Mouse (Mus musculus) forebrain, embryonic 15.5 days (tissue): Measurements from ENCODE around the gene H2-Ab1. TPM values are rescaled to one million over a fixed set of nuclear protein-coding genes. Genes with fewer than 3 reads are reported as not detected.
"Not testable (repeated sequence)": the region's sequence is repeated elsewhere in the genome, so short reads cannot be mapped to it uniquely, and the experiment has no call there.

Source experiments
- ATAC-seq: fragments of 200-750 bp; cut with Nextera tagmentation; replicated peaks from 2 replicates; pipeline ENCODE4 v1.8.0; 2017; ENCODE audit warnings: mild to moderate bottlenecking, moderate TSS enrichment, moderate library complexity
- H3K27ac ChIP-seq: fragments of 300-500 bp; sonication (generic); replicated peaks from 2 replicates; pipeline ENCODE4 v1.5.1; 2015; ENCODE audit warnings: mild to moderate bottlenecking, inconsistent platforms
- H3K27me3 ChIP-seq: fragments of 300-500 bp; sonication (generic); 2 replicates; pipeline ENCODE4 v1.6.1; 2015; ENCODE audit warnings: inconsistent platforms
- H3K36me3 ChIP-seq: fragments of 300-500 bp; sonication (generic); 2 replicates; pipeline ENCODE4 v1.6.1; 2015; ENCODE audit warnings: mild to moderate bottlenecking, inconsistent platforms
- H3K4me1 ChIP-seq: fragments of 300-500 bp; sonication (generic); 2 replicates; pipeline ENCODE4 v1.6.1; 2015; ENCODE audit warnings: inconsistent platforms
- H3K4me2 ChIP-seq: fragments of 300-500 bp; sonication (generic); replicated peaks from 2 replicates; pipeline ENCODE4 v1.6.1; 2015; ENCODE audit warnings: mild to moderate bottlenecking, inconsistent platforms
- H3K4me3 ChIP-seq: fragments of 300-500 bp; sonication (generic); 2 replicates; pipeline ENCODE4 v1.5.1; 2015; ENCODE audit warnings: mild to moderate bottlenecking, inconsistent platforms
- H3K9ac ChIP-seq: fragments of 300-500 bp; sonication (generic); replicated peaks from 2 replicates; pipeline ENCODE4 v1.6.1; 2015; ENCODE audit warnings: mild to moderate bottlenecking, inconsistent platforms
- H3K9me3 ChIP-seq: fragments of 300-500 bp; sonication (generic); 2 replicates; pipeline ENCODE4 v1.6.1; 2016; ENCODE audit warnings: inconsistent platforms
- WGBS: fragments of 180-500 bp; shearing (Covaris S2); methylation state at CpG from one replicate; pipeline ENCODE4 v1.1.7; 2015; ENCODE audit warnings: mixed read lengths; 5-methylcytosine and 5-hydroxymethylcytosine counted together
- polyA plus RNA-seq: library from polyadenylated mRNA; unstranded; fragments of >200 nt; fragmentation: Nextera tagmentation; extraction: Ambion mirVana; gene quantifications from 2 replicates; pipeline ENCODE4 v1.2.1, GENCODE M21; 2015

Gene H2-Ab1
- 0.86 and 1.2 TPM in 2 replicates for polyA plus RNA-seq

DNA sequence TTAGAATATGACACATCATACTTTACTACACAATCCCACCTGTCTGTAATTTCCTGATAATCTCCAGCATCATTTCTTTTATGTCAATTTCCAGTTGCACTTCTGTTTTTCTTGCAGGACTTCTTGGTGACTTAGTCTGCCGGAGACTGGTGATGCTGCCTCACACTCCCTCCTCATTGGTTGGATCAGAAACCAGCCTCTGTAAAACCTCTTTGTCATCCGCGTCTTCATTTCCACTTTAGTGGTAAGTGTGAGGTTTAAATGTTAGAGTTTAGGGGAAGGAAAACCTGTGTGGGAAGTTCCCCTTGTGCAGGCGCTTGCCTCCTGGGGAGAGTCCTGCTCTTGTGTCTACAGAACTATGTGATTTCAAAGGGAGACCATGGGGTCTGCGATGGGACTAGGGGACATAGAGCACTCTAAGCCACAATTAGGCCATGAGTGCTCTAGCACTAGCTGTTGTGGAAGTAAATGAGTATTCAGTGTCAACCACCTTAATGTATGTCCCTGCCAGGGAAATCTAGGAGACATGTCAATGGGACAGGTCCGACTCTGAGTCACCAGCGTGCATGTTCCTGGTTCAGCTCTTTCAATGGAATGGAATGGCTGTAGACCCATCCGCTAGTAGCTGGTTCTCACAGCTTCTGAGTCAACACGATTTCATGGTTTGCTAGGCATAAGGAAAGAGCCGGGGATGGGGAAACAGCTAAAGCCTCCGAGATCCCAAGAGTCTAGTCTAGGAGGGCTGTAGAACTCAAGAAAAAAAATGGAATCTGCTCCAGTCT is at the start of gene H2-Ab1:
Gene H2-Ab1, plus strand, starts transcription at position 96 of the 782 bp plus-strand sequence.
- WGBS, result 77% methylated on average over 11 of the region's 11 CpGs
- no peaks in the 10 kb centered on the region for H3K36me3 ChIP-seq
- H3K27ac ChIP-seq, result no peak within 1 kb of the TSS
- H3K27me3 ChIP-seq, result no peaks in the 10 kb centered on the region
- no peaks in the 10 kb centered on the region for H3K9me3 ChIP-seq
- ATAC-seq, result no peak
- H3K4me2 ChIP-seq, result no peak within 1 kb of the TSS
- H3K9ac ChIP-seq, result no peak within 1 kb of the TSS
- H3K4me1 ChIP-seq, result no peaks in the 10 kb centered on the region
- H3K4me3 ChIP-seq, result no peak within 1 kb of the TSS

DNA sequence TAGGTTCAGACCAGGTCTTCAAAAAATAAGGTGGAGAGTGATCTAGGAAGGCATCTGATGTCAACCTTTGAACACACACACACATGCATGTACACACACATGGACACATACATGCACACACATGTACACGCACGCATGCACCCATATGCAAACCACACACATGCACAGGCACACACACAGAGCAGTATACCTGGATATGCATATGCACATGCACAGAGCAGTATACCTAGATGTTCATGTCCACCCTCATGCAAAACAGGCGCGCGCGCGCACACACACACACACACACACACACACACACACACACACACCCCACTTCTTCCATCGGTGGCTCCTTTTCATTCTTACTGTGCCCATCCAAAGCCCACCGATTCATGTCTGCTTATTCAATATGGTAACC is 49.6 kb upstream of the H2-Ab1 start:
- H3K36me3 ChIP-seq, result no peaks in the 10 kb centered on the region
- H3K27me3 ChIP-seq, result peaks cover 45% of the 10 kb centered on the region
- 95% methylated on average over 9 of the region's 9 CpGs for WGBS
- peaks cover 11% of the 10 kb centered on the region; the same call in 1 of the 2 replicates for H3K4me1 ChIP-seq
- no peak overlapping the region for H3K4me3 ChIP-seq
- H3K27ac ChIP-seq, result no peak overlapping the region
- ATAC-seq, result no peak
- no peak overlapping the region for H3K4me2 ChIP-seq
- H3K9ac ChIP-seq, result no peak overlapping the region
- no peaks in the 10 kb centered on the region for H3K9me3 ChIP-seq

DNA sequence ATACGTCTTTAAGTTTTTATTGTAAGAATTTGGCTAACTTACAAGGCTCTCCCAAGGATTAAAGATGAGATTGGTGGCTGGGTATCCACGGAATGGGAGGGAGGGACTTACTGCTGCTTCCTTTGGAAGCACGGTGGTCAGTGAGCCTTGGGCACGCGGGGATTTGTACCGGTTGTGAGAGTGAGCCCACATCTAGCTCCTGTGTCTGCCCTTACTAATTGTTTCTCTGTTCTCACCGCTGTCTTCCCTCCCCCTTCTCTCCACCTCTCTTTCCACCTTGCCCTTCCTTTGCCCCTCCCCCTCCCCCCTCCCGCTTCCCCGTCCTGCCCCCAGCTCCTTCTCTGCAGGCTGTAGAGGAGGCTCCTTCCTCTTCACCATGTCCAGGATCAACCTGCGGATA is 49.1 kb upstream of the H2-Ab1 start:
- Histone ChIP-seq H3K4me2 (no peak overlapping the region), H3K36me3 (no peaks in the 10 kb centered on the region), H3K27me3 (peaks cover 48% of the 10 kb centered on the region), H3K4me1 (peaks cover 11% of the 10 kb centered on the region; the same call in 1 of the 2 replicates), H3K9me3 (no peaks in the 10 kb centered on the region), H3K27ac (no peak overlapping the region), H3K4me3 (no peak overlapping the region), H3K9ac (no peak overlapping the region)
- ATAC-seq, result no peak
- WGBS, result 23% methylated on average over 10 of the region's 10 CpGs

DNA sequence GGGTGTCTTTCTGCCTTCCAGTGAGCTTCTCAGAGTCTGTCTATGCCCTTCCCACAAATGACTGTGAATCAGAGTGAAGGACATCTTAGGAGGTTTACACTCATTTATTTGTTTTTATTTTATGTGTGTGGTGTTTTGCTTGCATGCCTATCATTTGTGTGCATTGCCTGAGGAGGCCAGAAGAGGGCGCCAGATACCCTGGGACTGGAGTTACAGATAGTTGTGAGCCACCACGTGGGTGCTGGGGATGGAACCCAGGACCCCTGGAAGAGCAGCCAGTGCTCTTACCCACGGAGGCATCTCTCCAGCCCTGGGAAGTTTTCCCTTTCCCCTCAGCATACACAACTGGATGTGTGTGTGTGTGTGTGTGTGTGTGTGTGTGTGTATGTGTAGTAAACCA is 47.8 kb upstream of the H2-Ab1 start:
- Histone ChIP-seq H3K27me3 (peaks cover 46% of the 10 kb centered on the region), H3K9me3 (no peaks in the 10 kb centered on the region), H3K4me2 (no peak overlapping the region), H3K9ac (no peak overlapping the region), H3K27ac (no peak overlapping the region), H3K4me3 (no peak overlapping the region), H3K36me3 (no peaks in the 10 kb centered on the region), H3K4me1 (peaks cover 9% of the 10 kb centered on the region; the same call in 1 of the 2 replicates)
- no peak for ATAC-seq
- 52% methylated on average over 3 of the region's 3 CpGs for WGBS

DNA sequence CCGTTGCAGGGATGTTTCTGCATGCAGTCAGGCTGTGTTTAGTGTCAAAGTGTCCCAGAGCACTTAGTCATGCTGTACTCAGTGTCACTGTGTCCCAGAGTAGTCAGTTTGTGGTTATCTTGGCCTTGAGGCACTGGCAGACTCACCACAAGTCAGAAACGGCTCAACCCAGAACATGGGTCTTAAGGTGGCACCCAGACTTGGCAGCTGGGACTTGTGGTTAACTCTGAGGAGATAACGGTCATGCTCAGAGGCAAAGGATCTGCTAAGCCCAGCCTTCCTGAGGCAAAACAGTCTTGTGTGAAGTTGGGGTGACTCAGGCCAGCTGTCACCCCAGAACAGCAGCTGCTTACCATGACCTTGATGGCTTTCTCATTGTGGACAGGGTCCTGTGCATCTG is 46.9 kb upstream of the H2-Ab1 start:
- Histone ChIP-seq H3K4me3 (no peak overlapping the region), H3K9ac (no peak overlapping the region), H3K27ac (no peak overlapping the region), H3K36me3 (no peaks in the 10 kb centered on the region), H3K4me2 (no peak overlapping the region), H3K4me1 (0 out of 2 replicates have a peak, but pooled peaks cover under 1% of the 10 kb centered on the region), H3K27me3 (peaks cover 43% of the 10 kb centered on the region), H3K9me3 (no peaks in the 10 kb centered on the region)
- WGBS, result 70% methylated on average over 3 of the region's 3 CpGs
- no peak for ATAC-seq

DNA sequence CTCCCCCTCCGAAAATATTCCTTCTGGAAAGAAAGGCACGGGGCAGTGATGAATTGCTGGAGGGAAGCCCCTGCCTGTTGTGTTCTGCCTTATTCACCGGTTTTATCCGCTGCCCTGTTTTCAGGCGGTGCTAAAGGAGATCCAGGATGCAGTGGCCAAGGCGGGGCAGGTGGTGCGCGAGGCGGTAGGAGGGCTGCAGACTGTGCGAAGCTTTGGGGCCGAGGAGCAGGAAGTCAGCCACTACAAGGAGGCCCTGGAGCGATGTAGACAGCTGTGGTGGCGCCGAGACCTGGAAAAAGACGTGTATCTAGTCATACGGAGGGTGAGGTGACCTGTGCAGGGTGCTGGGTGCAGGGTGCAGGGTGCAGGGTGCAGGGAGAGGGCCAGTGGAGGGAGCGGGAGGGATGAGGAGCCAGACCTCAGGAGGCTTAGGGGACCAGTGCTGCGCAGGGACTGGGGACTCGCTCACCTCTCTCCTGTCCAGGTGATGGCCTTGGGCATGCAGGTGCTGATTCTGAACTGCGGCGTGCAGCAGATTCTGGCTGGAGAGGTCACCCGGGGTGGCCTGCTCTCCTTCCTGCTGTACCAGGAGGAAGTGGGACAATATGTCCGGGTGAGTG is 45.6 kb upstream of the H2-Ab1 start:
- H3K4me3 ChIP-seq, result no peak overlapping the region
- H3K9ac ChIP-seq, result no peak overlapping the region
- H3K9me3 ChIP-seq, result no peaks in the 10 kb centered on the region
- H3K27me3 ChIP-seq, result peaks cover 36% of the 10 kb centered on the region
- no peak for ATAC-seq
- H3K36me3 ChIP-seq, result no peaks in the 10 kb centered on the region
- H3K4me1 ChIP-seq, result no peaks in the 10 kb centered on the region
- H3K27ac ChIP-seq, result no peak overlapping the region
- H3K4me2 ChIP-seq, result no peak overlapping the region
- WGBS, result 21% methylated on average over 23 of the region's 23 CpGs

DNA sequence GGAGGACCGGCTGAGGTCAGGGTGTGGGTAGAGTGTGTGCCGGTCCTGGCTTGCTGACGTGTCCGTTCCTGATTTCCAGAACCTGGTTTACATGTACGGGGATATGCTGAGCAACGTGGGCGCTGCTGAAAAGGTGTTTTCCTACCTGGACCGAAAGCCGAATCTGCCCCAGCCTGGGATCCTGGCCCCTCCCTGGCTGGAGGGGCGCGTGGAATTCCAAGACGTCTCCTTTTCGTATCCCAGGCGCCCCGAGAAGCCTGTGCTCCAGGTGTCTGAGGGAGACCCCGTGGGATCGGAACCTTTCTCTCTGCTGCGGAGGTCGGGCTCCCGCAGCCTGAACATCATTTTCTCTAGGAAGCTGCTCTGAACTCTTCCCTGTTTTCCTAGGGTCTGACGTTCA is 43.6 kb upstream of the H2-Ab1 start:
- no peak overlapping the region for H3K4me2 ChIP-seq
- no peaks in the 10 kb centered on the region for H3K4me1 ChIP-seq
- no peaks in the 10 kb centered on the region for H3K36me3 ChIP-seq
- no peak overlapping the region for H3K4me3 ChIP-seq
- no peaks in the 10 kb centered on the region for H3K9me3 ChIP-seq
- H3K27me3 ChIP-seq, result peaks cover 34% of the 10 kb centered on the region
- no peak overlapping the region for H3K27ac ChIP-seq
- no peak for ATAC-seq
- H3K9ac ChIP-seq, result no peak overlapping the region
- 46% methylated on average over 21 of the region's 21 CpGs for WGBS

DNA sequence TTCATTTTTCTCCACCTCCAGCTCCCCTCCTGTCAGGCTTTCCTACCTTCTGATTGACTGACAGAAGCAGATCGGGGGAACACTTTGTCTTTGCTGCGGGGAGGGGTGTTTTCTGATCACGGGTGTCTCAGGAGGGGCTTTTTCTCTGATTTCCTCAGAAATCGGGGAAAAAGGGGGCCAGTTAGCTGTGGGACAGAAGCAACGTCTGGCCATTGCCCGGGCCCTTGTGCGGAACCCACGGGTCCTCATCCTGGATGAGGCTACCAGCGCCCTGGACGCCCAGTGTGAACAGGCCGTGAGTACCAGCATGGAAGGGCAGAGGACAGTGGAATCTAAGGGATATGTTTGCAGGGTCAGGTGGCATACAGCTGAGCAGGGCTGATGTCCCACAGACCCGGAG is 42.3 kb upstream of the H2-Ab1 start:
- H3K9ac ChIP-seq, result no peak overlapping the region
- H3K4me3 ChIP-seq, result no peak overlapping the region
- no peak overlapping the region for H3K4me2 ChIP-seq
- ATAC-seq, result no peak
- no peak overlapping the region for H3K27ac ChIP-seq
- no peaks in the 10 kb centered on the region for H3K9me3 ChIP-seq
- peaks cover 34% of the 10 kb centered on the region for H3K27me3 ChIP-seq
- no peaks in the 10 kb centered on the region for H3K4me1 ChIP-seq
- H3K36me3 ChIP-seq, result no peaks in the 10 kb centered on the region
- 85% methylated on average over 12 of the region's 12 CpGs for WGBS

DNA sequence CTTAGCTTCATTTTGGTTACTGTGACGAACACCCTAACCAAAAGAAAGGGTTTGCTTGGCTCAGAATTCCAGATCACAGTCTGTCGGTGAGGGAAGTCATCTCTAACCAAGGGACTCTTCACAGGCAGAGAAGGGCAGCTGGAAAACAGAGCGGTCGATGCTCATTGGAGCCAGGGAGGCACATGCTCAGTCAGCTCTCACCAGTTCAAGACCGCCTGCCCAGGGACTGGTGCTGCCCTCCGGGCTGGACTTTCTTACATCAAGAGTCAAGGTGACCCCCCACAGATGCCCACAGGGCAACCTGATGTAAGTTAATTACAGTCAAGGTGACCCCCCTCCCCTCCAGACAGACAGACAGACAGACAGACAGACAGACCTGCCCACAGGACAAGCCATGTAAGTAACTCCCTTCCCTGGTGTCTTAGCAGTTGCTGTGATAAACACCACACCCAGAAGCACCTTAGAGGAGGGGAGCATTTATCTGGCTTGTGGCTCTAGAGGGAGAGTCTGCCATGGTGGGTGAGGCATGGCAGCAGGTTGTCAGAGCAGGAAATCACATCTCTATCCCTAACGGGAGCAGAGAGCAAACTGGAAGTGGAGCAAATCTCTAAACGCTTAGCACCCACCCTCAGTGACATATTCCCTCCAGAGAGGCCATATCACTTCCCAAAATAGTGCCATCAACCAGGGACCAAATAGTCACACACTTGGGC is 40.1 kb upstream of the H2-Ab1 start:
- no peak for ATAC-seq
- no peak overlapping the region for H3K4me2 ChIP-seq
- H3K9ac ChIP-seq, result no peak overlapping the region
- H3K27me3 ChIP-seq, result peaks cover 20% of the 10 kb centered on the region
- H3K4me1 ChIP-seq, result no peaks in the 10 kb centered on the region
- H3K27ac ChIP-seq, result no peak overlapping the region
- H3K36me3 ChIP-seq, result no peaks in the 10 kb centered on the region
- no peak overlapping the region for H3K4me3 ChIP-seq
- 89% methylated on average over 8 of the region's 8 CpGs for WGBS
- H3K9me3 ChIP-seq, result no peaks in the 10 kb centered on the region

DNA sequence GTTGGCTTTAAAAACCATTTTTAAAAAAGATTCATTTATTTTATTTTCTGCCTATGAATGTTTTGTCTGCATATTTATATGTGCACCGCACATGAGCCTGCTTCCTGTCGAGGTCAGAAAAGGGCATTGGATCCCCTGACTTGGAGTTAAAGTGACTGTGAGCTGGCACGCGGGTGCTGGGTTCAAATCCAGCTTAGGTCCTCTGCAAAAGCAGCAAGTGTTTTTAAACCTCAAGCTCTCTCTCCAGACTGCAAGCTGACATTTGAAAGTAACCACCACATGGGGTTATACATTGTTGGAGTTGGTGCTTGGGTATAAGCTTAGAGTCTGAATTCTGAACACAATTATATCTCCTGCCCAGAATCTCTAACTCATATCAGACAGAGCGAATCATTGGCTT is 39.5 kb upstream of the H2-Ab1 start:
- no peaks in the 10 kb centered on the region for H3K36me3 ChIP-seq
- ATAC-seq, result no peak
- no peak overlapping the region for H3K27ac ChIP-seq
- peaks cover 14% of the 10 kb centered on the region for H3K27me3 ChIP-seq
- no peak overlapping the region for H3K9ac ChIP-seq
- H3K4me1 ChIP-seq, result no peaks in the 10 kb centered on the region
- H3K9me3 ChIP-seq, result no peaks in the 10 kb centered on the region
- no peak overlapping the region for H3K4me3 ChIP-seq
- no peak overlapping the region for H3K4me2 ChIP-seq
- 89% methylated on average over 5 of the region's 5 CpGs for WGBS

DNA sequence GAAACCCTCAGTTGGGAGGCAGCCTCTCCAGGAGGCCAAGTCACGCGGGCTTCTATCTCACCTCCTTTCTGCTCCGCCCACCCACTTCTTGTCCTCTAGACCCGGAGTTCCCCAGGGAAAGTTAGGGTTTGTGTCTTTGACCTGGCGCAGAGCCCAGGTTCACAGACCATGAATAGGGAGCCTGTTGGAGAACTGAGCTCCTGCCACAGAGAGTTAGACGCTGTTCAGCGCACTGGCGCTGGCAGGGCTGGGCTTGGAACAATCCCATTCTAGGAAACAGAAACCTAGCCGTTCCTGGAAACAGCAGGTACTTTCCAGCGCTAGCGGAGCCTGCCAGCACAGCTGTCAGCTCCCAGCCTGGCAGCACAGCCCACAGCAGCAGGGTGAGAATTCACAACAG is 38.8 kb upstream of the H2-Ab1 start:
- no peaks in the 10 kb centered on the region for H3K4me1 ChIP-seq

DNA sequence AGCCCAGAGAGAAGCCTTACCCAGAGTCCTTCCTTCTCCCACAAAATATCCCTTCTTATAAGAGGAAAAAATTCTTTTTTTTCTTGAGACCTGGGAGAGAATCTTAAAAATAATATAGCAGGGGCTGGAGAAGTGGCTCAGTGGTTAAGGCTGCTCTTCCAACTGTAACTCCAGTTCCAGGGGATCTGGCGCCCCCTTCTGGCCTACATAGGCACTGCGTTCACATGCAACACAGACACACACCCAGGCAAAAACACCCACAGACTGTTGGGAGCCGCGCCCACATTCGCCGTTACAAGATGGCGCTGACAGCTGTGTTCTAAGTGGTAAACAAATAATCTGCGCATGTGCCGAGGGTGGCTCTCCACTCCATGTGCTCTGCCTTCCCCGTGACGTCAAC is 38.4 kb upstream of the H2-Ab1 start:
- H3K4me3 ChIP-seq, H3K9ac ChIP-seq, H3K36me3 ChIP-seq, ATAC-seq, H3K4me2 ChIP-seq, H3K4me1 ChIP-seq, H3K27ac ChIP-seq, H3K9me3 ChIP-seq: not testable (repeated sequence)
- 89% methylated on average over 9 of the region's 11 CpGs for WGBS
- H3K27me3 ChIP-seq, result peaks cover 12% of the 10 kb centered on the region; the same call in 1 of the 2 replicates

More for the DNA sequence above, 38.8 kb upstream of the H2-Ab1 start:
- Histone ChIP-seq H3K27me3 (peaks cover 12% of the 10 kb centered on the region; the same call in 1 of the 2 replicates), H3K9me3 (no peaks in the 10 kb centered on the region), H3K9ac (no peak overlapping the region), H3K36me3 (no peaks in the 10 kb centered on the region), H3K4me2 (no peak overlapping the region), H3K27ac (no peak overlapping the region), H3K4me3 (no peak overlapping the region)
- 63% methylated on average over 11 of the region's 11 CpGs for WGBS
- no peak for ATAC-seq
